Mouse (Mus musculus) erythroblast, embryonic 14.5 days (primary cell): ENCODE measurements around the gene Prkd3.

Source experiments
- GATA1 ChIP-seq: IDR thresholded peaks from 2 replicates; pipeline ENCODE4 v1.6.1; 2012; ENCODE audit warnings: low read length, inconsistent platforms, mixed read lengths
- TAL1 ChIP-seq: IDR thresholded peaks from 3 replicates; pipeline ENCODE4 v1.6.1; 2012; ENCODE audit warnings: low read length, inconsistent platforms, mixed read lengths

- no peak for TF ChIP-seq GATA1
- TF ChIP-seq TAL1: no peak
Measured at GRCm38 (mm10) chr17:79052088-79052812, 31.6 kb upstream of the Prkd3 start.
